Mouse (Mus musculus) olfactory bulb, adult 2 months (tissue): ENCODE data around the gene Bbs9. TPM values are rescaled to one million over a fixed set of nuclear protein-coding genes. Genes with fewer than 3 reads are reported as not detected.

Experiments used
- H3K27ac ChIP-seq: fragments of 200-500 bp; 2 replicates; pipeline ENCODE4 v1.5.1; 2012; ENCODE audit warnings: low read depth, low read length; ENCODE audit not compliant: insufficient read depth
- H3K4me1 ChIP-seq: fragments of 200-500 bp; 2 replicates; pipeline ENCODE4 v1.6.1; 2012; ENCODE audit warnings: low read length; ENCODE audit not compliant: control insufficient read depth, insufficient read depth
- H3K4me3 ChIP-seq: fragments of 200-500 bp; 2 replicates; pipeline ENCODE4 v1.5.1; 2012; ENCODE audit warnings: mild to moderate bottlenecking, low read depth, low read length, moderate library complexity; ENCODE audit not compliant: insufficient read depth
- CTCF ChIP-seq: fragments of 200-500 bp; IDR thresholded peaks from 2 replicates; pipeline ENCODE4 v1.5.1; 2012; ENCODE audit warnings: low read depth, mild to moderate bottlenecking, low read length, moderate library complexity; ENCODE audit not compliant: insufficient read depth
- POLR2A ChIP-seq: fragments of 200-500 bp; IDR thresholded peaks from 2 replicates; pipeline ENCODE4 v1.6.1; 2012; ENCODE audit warnings: mild to moderate bottlenecking, low read depth, low read length, moderate library complexity; ENCODE audit not compliant: insufficient read depth
- WGBS: fragments of 180-500 bp; shearing (Covaris S2); methylation state at CpG from one replicate; pipeline ENCODE4 v1.1.7; 2018; 5-methylcytosine and 5-hydroxymethylcytosine counted together
- polyA plus RNA-seq: library from polyadenylated mRNA; stranded (reverse); fragments of >200 nt; gene quantifications from 2 replicates; pipeline ENCODE4 v1.2.4, GENCODE M21; 2012; ENCODE audit warnings: low replicate concordance; ENCODE audit not compliant: missing spikeins, insufficient read depth, insufficient read length

The Bbs9 gene
- polyA plus RNA-seq, 1 experiment: not detected

DNA sequence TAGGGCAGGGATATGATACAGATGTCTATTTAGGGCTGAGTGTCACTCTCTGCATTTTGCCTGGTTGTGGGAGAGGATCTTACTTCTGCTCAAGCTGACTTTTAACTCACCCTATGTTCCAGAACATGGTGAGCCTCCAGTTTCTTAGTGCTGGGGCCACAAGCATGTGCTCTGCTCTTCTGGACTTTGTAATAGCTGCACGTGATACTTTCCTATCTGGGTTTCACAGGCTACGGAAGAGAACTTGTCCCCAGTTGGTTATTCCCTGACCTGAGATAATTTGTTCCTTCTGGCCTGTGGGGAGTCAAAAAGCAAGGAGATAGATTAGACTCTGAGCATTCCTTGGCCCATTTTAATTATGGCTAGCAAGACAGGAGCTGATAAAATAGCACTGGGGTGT lies 30.1 kb downstream of the Bbs9 start:
- peaks cover 4% of the 10 kb centered on the region for H3K4me1 ChIP-seq
- no peak overlapping the region for H3K27ac ChIP-seq
- H3K4me3 ChIP-seq: no peak overlapping the region
- WGBS: 97% methylated on average over 2 of the region's 2 CpGs
- TF ChIP-seq CTCF (no peak), POLR2A (no peak)

DNA sequence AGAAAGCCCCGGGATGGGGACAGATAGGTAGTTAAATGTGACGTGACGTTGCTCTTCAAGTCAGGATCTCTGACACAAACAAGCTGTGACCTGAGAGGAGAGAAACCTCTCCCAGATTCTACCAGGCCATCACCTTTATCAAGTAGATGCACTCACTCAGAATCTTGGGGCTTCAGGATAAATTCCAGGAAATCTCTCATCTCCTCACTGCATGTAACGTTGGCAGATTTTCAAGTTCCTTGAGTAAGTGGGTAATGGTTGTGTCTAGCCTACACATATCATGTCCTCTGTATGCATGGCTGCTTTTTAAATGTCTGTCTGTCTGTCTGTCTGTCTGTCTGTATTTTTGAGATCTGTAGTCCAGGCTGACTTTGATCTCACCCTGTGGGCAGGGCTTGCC lies 39.6 kb downstream of the Bbs9 start:
- 94% methylated on average over 4 of the region's 4 CpGs for WGBS
- TF ChIP-seq POLR2A (no peak), CTCF (no peak)
- H3K4me1 ChIP-seq: no peaks in the 10 kb centered on the region
- no peak overlapping the region for H3K27ac ChIP-seq
- no peak overlapping the region for H3K4me3 ChIP-seq

DNA sequence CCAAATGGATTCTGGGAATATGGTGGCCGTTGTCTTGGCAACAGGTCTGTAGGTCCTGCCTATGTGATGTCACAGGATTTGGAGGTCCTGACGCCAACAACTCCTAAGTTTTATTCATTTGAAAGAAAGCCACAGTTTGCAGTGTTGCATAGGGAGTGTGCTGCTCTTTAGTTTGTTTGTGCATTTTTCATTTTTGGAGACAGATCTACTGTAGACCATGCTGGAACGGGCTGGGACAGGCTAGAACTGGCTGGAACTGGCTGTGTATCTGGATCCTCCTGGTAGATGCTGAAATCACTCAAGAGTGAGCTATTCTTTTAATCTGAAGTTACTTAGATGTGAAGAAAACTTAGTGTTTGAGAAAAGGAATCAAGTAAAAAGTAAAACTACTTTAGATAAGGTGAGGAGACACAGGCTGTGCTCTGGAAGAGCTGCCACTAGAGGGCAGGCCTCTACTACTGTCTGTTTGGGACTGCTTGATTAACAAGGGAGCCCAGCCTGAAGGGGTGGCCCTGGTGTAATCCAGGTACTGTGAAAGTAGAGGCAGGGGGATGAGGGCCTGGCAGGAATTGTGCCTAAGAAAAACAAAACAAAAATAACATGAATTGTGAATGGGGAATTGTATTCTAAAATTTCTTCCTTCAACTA lies 43.0 kb downstream of the Bbs9 start:
- 96% methylated on average over 3 of the region's 3 CpGs for WGBS

DNA sequence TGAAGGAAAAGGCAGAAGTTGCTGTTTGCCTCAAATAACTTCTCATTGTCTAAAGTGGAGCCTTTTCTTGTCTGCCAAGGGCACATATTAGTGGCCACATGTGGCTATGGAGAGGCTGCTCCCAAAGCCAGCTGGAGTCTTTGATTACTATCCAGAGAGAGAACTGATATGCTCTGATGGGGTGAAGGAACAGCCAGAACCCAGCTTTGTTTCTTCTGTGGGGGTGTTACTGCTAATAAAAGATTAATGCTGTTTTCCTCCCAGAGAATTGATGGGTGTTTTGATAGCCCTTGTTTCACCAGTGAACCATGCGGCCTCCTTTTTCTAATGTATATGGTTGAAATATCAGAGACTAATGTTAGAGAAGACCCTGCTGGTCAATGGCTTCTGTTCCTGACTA lies 47.9 kb downstream of the Bbs9 start:
- TF ChIP-seq CTCF (no peak), POLR2A (no peak)
- H3K4me3 ChIP-seq: no peak overlapping the region
- 64% methylated on average over 1 of the region's 1 CpGs for WGBS
- no peak overlapping the region for H3K27ac ChIP-seq
- no peaks in the 10 kb centered on the region for H3K4me1 ChIP-seq

More for the DNA sequence above, 43.0 kb downstream of the Bbs9 start:
- H3K27ac ChIP-seq: no peak overlapping the region
- TF ChIP-seq CTCF (no peak), POLR2A (no peak)
- H3K4me1 ChIP-seq: no peaks in the 10 kb centered on the region
- H3K4me3 ChIP-seq: no peak overlapping the region

DNA sequence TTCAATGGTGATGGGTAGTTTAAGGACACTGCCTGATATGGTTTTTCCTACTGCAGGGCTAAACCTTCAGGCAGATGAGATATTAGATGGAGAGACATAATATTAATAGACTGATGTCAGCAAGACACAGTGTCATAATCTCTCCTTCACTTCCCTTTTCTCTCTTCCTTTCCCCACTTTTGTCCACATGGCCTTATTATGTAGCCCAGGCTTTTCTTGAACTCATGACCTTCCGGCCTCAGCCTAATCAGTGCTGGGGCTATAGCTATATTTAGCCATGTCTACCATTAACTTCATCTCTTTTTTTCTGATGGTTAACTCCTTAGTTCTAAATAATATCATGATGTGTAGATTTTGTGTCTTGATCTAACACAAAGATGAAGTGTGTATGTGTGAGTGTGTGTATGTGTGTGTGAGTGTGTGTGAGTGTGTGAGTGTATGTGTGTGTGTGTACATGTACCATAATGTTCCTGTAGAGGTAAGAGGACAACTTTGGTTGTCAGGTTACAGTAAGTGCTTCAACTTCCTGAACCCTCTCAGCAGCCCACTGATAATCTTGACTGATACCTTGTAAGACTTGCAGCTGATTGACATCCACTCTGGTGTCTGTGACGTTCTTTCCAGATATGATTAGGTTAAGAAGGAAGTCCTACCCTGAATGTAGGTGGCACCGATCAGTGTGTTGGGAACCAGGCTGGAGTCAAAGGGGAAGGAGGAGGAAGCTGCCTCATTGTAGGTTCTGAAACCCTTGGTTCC lies 55.4 kb downstream of the Bbs9 start:
- 92% methylated on average over 3 of the region's 3 CpGs for WGBS
- Histone ChIP-seq H3K4me1 (no peaks in the 10 kb centered on the region), H3K4me3 (no peak overlapping the region), H3K27ac (no peak overlapping the region)
- TF ChIP-seq CTCF (no peak), POLR2A (no peak)

DNA sequence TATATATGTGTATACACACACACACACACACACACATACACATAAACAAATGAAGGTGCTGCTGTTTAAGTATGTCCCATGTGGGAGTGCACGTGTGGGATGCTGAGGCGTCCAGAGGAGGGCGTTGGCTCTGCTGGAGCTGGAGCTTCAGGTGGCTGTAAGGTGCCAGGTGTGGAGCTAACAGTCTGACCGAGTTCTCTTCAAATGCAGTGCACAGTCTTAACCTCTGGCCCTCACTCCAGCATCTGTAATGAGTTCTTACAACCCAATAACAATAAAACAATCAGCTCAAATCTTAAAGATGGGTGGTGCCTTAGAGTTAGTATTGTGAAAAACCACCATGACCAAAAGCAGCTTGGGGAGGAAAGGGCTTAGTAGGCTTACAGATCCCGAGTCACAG lies 56.6 kb downstream of the Bbs9 start:
- H3K4me3 ChIP-seq: no peak overlapping the region
- H3K27ac ChIP-seq: no peak overlapping the region
- TF ChIP-seq POLR2A: no peak
- no peak for TF ChIP-seq CTCF
- WGBS: 96% methylated on average over 5 of the region's 5 CpGs
- H3K4me1 ChIP-seq: no peaks in the 10 kb centered on the region

DNA sequence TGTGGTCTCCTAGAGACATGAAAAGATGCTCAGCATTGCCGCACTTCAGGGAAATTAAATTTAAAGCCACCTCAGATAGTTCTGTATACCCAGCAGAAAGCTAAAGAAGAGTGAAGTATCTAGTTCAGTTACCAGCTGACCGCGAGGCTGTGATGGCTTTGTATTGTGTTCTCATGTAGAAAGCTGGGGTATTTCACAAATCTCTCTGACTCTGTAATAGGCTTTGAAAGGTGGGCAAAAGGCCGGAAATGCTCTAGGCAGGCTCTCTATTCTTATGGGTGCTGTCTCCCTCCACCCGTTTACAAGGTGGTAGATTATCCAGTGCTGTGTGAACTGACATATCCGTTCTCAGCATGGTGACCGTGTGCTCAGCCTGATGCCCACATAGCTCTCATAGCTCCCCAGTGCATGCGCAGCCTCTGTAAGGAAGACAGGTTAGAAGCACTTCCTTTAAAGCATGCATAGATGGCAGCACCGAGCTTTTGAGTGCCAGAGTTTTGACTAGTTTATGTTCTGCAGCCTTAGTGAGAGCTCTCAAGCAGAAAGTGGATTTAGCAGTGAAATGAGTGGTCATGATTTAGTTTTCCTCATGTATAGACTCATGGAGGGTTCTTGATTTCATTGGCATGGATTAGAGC lies 57.4 kb downstream of the Bbs9 start:
- Histone ChIP-seq H3K27ac (no peak overlapping the region), H3K4me3 (no peak overlapping the region), H3K4me1 (no peaks in the 10 kb centered on the region)
- 50% methylated on average over 9 of the region's 9 CpGs for WGBS
- no peak for TF ChIP-seq CTCF
- TF ChIP-seq POLR2A: no peak

DNA sequence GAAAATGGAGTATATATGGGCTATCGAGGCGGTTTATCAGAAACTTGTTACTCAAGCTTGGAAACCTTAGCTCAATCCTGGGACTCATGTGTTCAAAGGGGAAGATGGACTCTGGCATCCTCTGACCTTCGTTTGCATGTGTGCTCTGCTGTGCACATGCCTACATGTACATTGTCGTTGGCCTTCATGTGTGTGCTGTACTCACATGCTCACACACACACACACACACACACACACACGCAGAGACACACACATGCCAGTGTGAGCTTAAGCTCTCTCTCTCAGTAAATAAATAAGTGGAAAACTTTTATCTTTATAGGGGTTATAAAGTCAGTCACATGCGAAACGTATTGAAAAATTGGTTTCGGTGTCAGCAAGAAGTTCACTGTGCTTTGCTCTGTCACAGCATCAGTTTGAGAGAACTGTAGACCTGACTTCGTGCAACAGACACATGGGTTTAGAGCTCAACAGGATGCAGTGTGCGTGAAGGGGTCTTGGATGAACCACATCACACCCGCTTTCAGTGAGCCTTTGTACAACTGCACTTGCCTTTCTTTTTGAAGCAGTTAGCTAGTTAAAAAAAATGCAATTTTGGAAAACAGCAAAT lies 62.4 kb downstream of the Bbs9 start:
- TF ChIP-seq CTCF (no peak), POLR2A (no peak)
- 96% methylated on average over 11 of the region's 11 CpGs for WGBS
- no peak overlapping the region for H3K4me3 ChIP-seq
- H3K27ac ChIP-seq: no peak overlapping the region
- no peaks in the 10 kb centered on the region for H3K4me1 ChIP-seq

DNA sequence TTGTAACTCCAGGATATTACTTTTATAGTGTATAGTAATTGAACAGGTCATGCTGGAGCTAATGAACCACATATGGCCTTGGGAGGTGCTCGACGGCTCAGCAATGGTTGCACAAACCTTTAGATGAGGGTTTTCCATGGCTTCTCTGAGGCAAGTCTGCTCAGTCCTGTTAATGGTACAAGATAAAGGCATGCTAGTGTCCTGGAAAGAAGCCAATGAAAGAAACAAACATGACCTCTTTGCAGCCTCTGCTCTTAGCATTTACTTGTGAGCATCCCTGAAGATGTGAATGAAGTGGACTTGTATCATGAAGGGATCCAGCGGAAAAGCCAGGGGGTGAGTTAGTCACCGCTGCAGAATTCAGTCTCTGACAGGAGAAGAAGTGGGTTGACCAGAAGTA lies 64.0 kb downstream of the Bbs9 start:
- no peak overlapping the region for H3K27ac ChIP-seq
- no peaks in the 10 kb centered on the region for H3K4me1 ChIP-seq
- H3K4me3 ChIP-seq: no peak overlapping the region
- no peak for TF ChIP-seq POLR2A
- no peak for TF ChIP-seq CTCF
- WGBS: 94% methylated on average over 4 of the region's 4 CpGs
